Mouse (Mus musculus) forebrain, embryonic 14.5 days (tissue): ENCODE measurements at regions not wholly inside any gene's neighbourhood (a gene's known extent, or its start where the extent isn't known, plus 50 kb on each side); places are given as distances from the start of the nearest gene placed in this dataset.

Experiments
- ATAC-seq: fragments of 200-750 bp; cut with Nextera tagmentation; 2 replicates; pipeline ENCODE4 v1.8.0; 2017; ENCODE audit warnings: mild to moderate bottlenecking, moderate library complexity
- DNase-seq: peaks from one replicate; pipeline ENCODE4 v3.0.0-alpha.2; 2015; ENCODE audit warnings: low spot score
- H3K27ac ChIP-seq: fragments of 300-500 bp; sonication (generic); 2 replicates; pipeline ENCODE4 v1.5.1; 2014; ENCODE audit warnings: low read depth, mild to moderate bottlenecking, control low read depth, low read length, moderate library complexity
- H3K27me3 ChIP-seq: fragments of 300-500 bp; sonication (generic); replicated peaks from 2 replicates; pipeline ENCODE4 v1.6.1; 2014; ENCODE audit warnings: low read length, control low read depth, mixed read lengths; ENCODE audit not compliant: control insufficient read depth, insufficient read depth
- H3K36me3 ChIP-seq: fragments of 300-500 bp; sonication (generic); 2 replicates; pipeline ENCODE4 v1.6.1; 2014; ENCODE audit warnings: low read length, control low read depth; ENCODE audit not compliant: control insufficient read depth, insufficient read depth
- H3K4me1 ChIP-seq: fragments of 300-500 bp; sonication (generic); 2 replicates; pipeline ENCODE4 v1.6.1; 2014; ENCODE audit warnings: antibody characterized with exemption, low read length, control low read depth; ENCODE audit not compliant: control insufficient read depth, insufficient read depth
- H3K4me2 ChIP-seq: fragments of 300-500 bp; sonication (generic); 2 replicates; pipeline ENCODE4 v1.6.1; 2014; ENCODE audit warnings: mild to moderate bottlenecking, control low read depth, low read length
- H3K4me3 ChIP-seq: fragments of 300-500 bp; sonication (generic); 2 replicates; pipeline ENCODE4 v1.5.1; 2014; ENCODE audit warnings: low read depth, low read length, control low read depth
- H3K9ac ChIP-seq: fragments of 300-500 bp; sonication (generic); 2 replicates; pipeline ENCODE4 v1.6.1; 2014; ENCODE audit warnings: mild to moderate bottlenecking, low read length, control low read depth, moderate library complexity
- H3K9me3 ChIP-seq: fragments of 300-500 bp; sonication (generic); replicated peaks from 2 replicates; pipeline ENCODE4 v1.6.1; 2016; ENCODE audit warnings: low read length, control low read depth, mixed read lengths; ENCODE audit not compliant: control insufficient read depth
- WGBS: fragments of 180-500 bp; shearing (Covaris S2); extraction: QIAGEN DNeasy Blood & Tissue Kit; methylation state at CpG from one replicate; pipeline ENCODE4 v1.1.7; 2014; 5-methylcytosine and 5-hydroxymethylcytosine counted together

GRCm38 (mm10) chr1:169224431-169224830 lies 306.8 kb downstream of the Nuf2 start:
- H3K36me3 ChIP-seq = no peaks in the 10 kb centered on the region
- 88% methylated on average over 2 of the region's 2 CpGs for WGBS
- H3K9me3 ChIP-seq = no peaks in the 10 kb centered on the region
- no peaks in the 10 kb centered on the region for H3K4me1 ChIP-seq
- no peaks in the 10 kb centered on the region for H3K27me3 ChIP-seq
- H3K9ac ChIP-seq = no peak overlapping the region
- H3K27ac ChIP-seq = no peak overlapping the region
- DNase-seq = no peak
- ATAC-seq = no peak
- H3K4me2 ChIP-seq = no peak overlapping the region
- no peak overlapping the region for H3K4me3 ChIP-seq

- Histone ChIP-seq H3K27ac (peak overlapping the region; percentile 50; the same call in 1 of the 2 replicates), H3K27me3 (no peaks in the 10 kb centered on the region), H3K36me3 (no peaks in the 10 kb centered on the region), H3K4me1 (no peaks in the 10 kb centered on the region; the same call in 1 of the 2 replicates), H3K9me3 (no peaks in the 10 kb centered on the region), H3K9ac (no peak overlapping the region), H3K4me2 (no peak overlapping the region), H3K4me3 (no peak overlapping the region)
- WGBS = 23% methylated on average over 1 of the region's 1 CpGs
- ATAC-seq = peak; percentile 84
- DNase-seq = peak; percentile 74
Observed at GRCm38 (mm10) chr1:169187658-169188057, 343.6 kb downstream of the Nuf2 start.

GRCm38 (mm10) chr1:169170405-169170804 lies 360.9 kb downstream of the Nuf2 start:
- no peaks in the 10 kb centered on the region for H3K36me3 ChIP-seq
- WGBS = 100% methylated on average over 2 of the region's 2 CpGs
- no peak for DNase-seq

GRCm38 (mm10) chr1:169168033-169168432 lies 363.2 kb downstream of the Nuf2 start:
- Histone ChIP-seq H3K4me2 (no peak overlapping the region), H3K4me1 (no peaks in the 10 kb centered on the region), H3K9ac (no peak overlapping the region), H3K36me3 (no peaks in the 10 kb centered on the region), H3K27me3 (no peaks in the 10 kb centered on the region), H3K27ac (no peak overlapping the region), H3K9me3 (no peaks in the 10 kb centered on the region), H3K4me3 (no peak overlapping the region)
- ATAC-seq (no peak), DNase-seq (no peak)
- 90% methylated on average over 4 of the region's 4 CpGs for WGBS

More at GRCm38 (mm10) chr1:169170405-169170804, 360.9 kb downstream of the Nuf2 start:
- ATAC-seq = no peak
- Histone ChIP-seq H3K4me1 (no peaks in the 10 kb centered on the region), H3K27me3 (no peaks in the 10 kb centered on the region), H3K27ac (no peak overlapping the region), H3K4me3 (no peak overlapping the region), H3K4me2 (no peak overlapping the region), H3K9ac (no peak overlapping the region), H3K9me3 (no peaks in the 10 kb centered on the region)

- no peak overlapping the region for H3K9ac ChIP-seq
- no peak overlapping the region for H3K27ac ChIP-seq
- no peaks in the 10 kb centered on the region for H3K9me3 ChIP-seq
- H3K4me1 ChIP-seq = no peaks in the 10 kb centered on the region
- H3K36me3 ChIP-seq = no peaks in the 10 kb centered on the region
- ATAC-seq = no peak
- H3K4me3 ChIP-seq = no peak overlapping the region
- no peaks in the 10 kb centered on the region for H3K27me3 ChIP-seq
- H3K4me2 ChIP-seq = no peak overlapping the region
- 92% methylated on average over 5 of the region's 5 CpGs for WGBS
- DNase-seq = no peak
Observed at GRCm38 (mm10) chr1:169166041-169166850, 365.0 kb downstream of the Nuf2 start.

GRCm38 (mm10) chr1:169160858-169161257 lies 370.4 kb downstream of the Nuf2 start:
- WGBS = 94% methylated on average over 6 of the region's 6 CpGs
- ATAC-seq = no peak
- no peak overlapping the region for H3K9ac ChIP-seq
- no peaks in the 10 kb centered on the region for H3K4me1 ChIP-seq
- no peaks in the 10 kb centered on the region for H3K27me3 ChIP-seq
- H3K4me3 ChIP-seq = no peak overlapping the region
- no peak overlapping the region for H3K27ac ChIP-seq
- no peaks in the 10 kb centered on the region for H3K9me3 ChIP-seq
- no peak for DNase-seq
- no peak overlapping the region for H3K4me2 ChIP-seq
- no peaks in the 10 kb centered on the region for H3K36me3 ChIP-seq

GRCm38 (mm10) chr1:169160220-169160619 lies 371.0 kb downstream of the Nuf2 start:
- Histone ChIP-seq H3K36me3 (no peaks in the 10 kb centered on the region), H3K27me3 (no peaks in the 10 kb centered on the region), H3K27ac (no peak overlapping the region), H3K4me1 (no peaks in the 10 kb centered on the region), H3K9me3 (no peaks in the 10 kb centered on the region), H3K9ac (no peak overlapping the region), H3K4me3 (no peak overlapping the region), H3K4me2 (no peak overlapping the region)
- WGBS = 97% methylated on average over 1 of the region's 1 CpGs
- ATAC-seq = no peak
- no peak for DNase-seq

- Histone ChIP-seq H3K9ac (no peak overlapping the region), H3K4me1 (no peaks in the 10 kb centered on the region), H3K9me3 (no peaks in the 10 kb centered on the region), H3K4me2 (no peak overlapping the region), H3K27ac (no peak overlapping the region), H3K4me3 (no peak overlapping the region), H3K36me3 (no peaks in the 10 kb centered on the region), H3K27me3 (no peaks in the 10 kb centered on the region)
- ATAC-seq = no peak
- DNase-seq = no peak
Observed at GRCm38 (mm10) chr1:169159786-169160185, 371.5 kb downstream of the Nuf2 start.

- no peaks in the 10 kb centered on the region for H3K4me1 ChIP-seq
- no peak overlapping the region for H3K4me3 ChIP-seq
- H3K36me3 ChIP-seq = no peaks in the 10 kb centered on the region
- no peaks in the 10 kb centered on the region for H3K27me3 ChIP-seq
- H3K4me2 ChIP-seq = no peak overlapping the region
- no peak overlapping the region for H3K9ac ChIP-seq
- no peak for DNase-seq
- WGBS = 95% methylated on average over 3 of the region's 3 CpGs
- ATAC-seq = no peak
- H3K9me3 ChIP-seq = no peaks in the 10 kb centered on the region
- no peak overlapping the region for H3K27ac ChIP-seq
Observed at GRCm38 (mm10) chr1:169157496-169157895, 373.8 kb downstream of the Nuf2 start.
